Mouse (Mus musculus) liver, adult 2 months (tissue): ENCODE measurements around the gene Tmem132b. TPM values are rescaled to one million over a fixed set of nuclear protein-coding genes. Genes with fewer than 3 reads are reported as not detected.

ENCODE experiments used
- DNase-seq: peaks from one replicate; pipeline ENCODE4 v3.0.0-alpha.2; 2011; ENCODE audit warnings: low read depth, low spot score; ENCODE audit errors: extremely low read depth
- H3K27ac ChIP-seq: fragments of 200-500 bp; replicated peaks from 2 replicates; pipeline ENCODE4 v1.5.1; 2012; ENCODE audit warnings: low read depth, mild to moderate bottlenecking, control low read depth, inconsistent platforms, low read length; ENCODE audit not compliant: insufficient read depth
- H3K27me3 ChIP-seq: fragments of 200-500 bp; 2 replicates; pipeline ENCODE4 v1.6.1; 2012; ENCODE audit warnings: mild to moderate bottlenecking, moderate library complexity, low read length, inconsistent platforms; ENCODE audit not compliant: control insufficient read depth, insufficient read depth
- H3K36me3 ChIP-seq: fragments of 200-500 bp; 2 replicates; pipeline ENCODE4 v1.6.1; 2012; ENCODE audit warnings: low read length, inconsistent platforms; ENCODE audit not compliant: control insufficient read depth, insufficient read depth
- H3K4me1 ChIP-seq: fragments of 200-500 bp; 2 replicates; pipeline ENCODE4 v1.6.1; 2011; ENCODE audit warnings: low read length; ENCODE audit not compliant: control insufficient read depth, insufficient read depth
- H3K4me3 ChIP-seq: fragments of 200-500 bp; 2 replicates; pipeline ENCODE4 v1.5.1; 2011; ENCODE audit warnings: low read depth, mild to moderate bottlenecking, control low read depth, low read length, moderate library complexity; ENCODE audit not compliant: insufficient read depth
- H3K79me2 ChIP-seq: fragments of 200-500 bp; 2 replicates; pipeline ENCODE4 v1.6.1; 2012; ENCODE audit warnings: inconsistent platforms, mild to moderate bottlenecking, low read length, moderate library complexity; ENCODE audit not compliant: control insufficient read depth, insufficient read depth
- H3K9ac ChIP-seq: fragments of 200-500 bp; 2 replicates; pipeline ENCODE4 v1.6.1; 2012; ENCODE audit warnings: low read depth, mild to moderate bottlenecking, control low read depth, inconsistent platforms, low read length
- CTCF ChIP-seq: fragments of 200-500 bp; IDR thresholded peaks from 2 replicates; pipeline ENCODE4 v1.5.1; 2011; ENCODE audit warnings: low read depth, low read length, control low read depth
- POLR2A ChIP-seq: fragments of 200-500 bp; IDR thresholded peaks from 2 replicates; pipeline ENCODE4 v1.6.1; 2011; ENCODE audit warnings: low read length, control low read depth; ENCODE audit not compliant: insufficient read depth; ENCODE audit errors: extremely low read depth
- WGBS: fragments of 180-500 bp; shearing (Covaris S2); methylation state at CpG from one replicate; pipeline ENCODE4 v1.1.7; 2018; 5-methylcytosine and 5-hydroxymethylcytosine counted together
- polyA plus RNA-seq: library from polyadenylated mRNA; depleted of rRNA; stranded (reverse); fragments of >200 nt; gene quantifications from 2 replicates; pipeline ENCODE4 v1.2.3, GENCODE M21; 2012
- total RNA-seq: library from RNA; depleted of rRNA; stranded (reverse); fragments of >200 nt; gene quantifications from 2 replicates; pipeline ENCODE4 v1.2.3, GENCODE M21; 2014

Gene Tmem132b
- total and polyA plus RNA-seq, 2 experiments, result not detected

DNA sequence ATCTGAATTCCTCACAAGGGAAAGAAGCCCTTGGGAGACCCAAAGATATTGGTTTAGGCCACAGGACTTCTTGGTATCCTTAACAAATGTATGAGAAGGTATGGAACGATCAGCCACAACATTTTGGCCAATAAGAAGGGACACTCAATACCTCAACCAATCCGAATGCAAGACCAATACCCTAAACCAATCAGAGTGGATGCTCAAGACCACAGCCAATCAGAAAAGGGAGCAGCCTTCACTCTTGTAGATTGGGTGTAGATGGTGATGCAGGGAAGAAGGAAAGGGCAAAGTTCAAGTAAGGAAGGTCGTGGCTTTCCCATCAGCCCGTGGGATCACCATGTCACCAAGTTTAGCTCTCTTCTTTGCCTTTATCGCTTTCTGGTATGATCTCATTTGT is 40.4 kb downstream of the Tmem132b start:
- H3K4me3 ChIP-seq, result no peak overlapping the region

DNA sequence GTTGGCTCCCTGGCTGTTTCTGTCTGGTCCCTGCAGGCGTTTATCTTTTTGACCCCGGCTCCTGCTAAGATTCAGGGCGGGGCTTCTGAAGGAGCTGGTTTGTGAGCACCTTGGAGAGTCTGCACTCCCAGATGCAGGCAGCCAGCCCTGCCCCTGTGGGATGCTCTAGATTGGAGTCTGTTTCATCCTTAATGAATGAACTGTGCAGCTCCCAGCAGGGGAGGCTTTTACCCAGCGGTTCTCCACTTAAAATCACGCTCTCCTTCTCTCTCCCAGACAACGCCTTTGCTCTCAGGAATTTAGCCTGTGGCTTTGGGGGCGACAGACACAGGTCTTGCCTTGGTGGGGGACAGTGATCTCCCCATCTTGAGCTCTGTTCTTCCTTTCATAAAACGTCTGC is 43.3 kb downstream of the Tmem132b start:
- no peak for DNase-seq
- H3K4me1 ChIP-seq, result no peaks in the 10 kb centered on the region
- TF ChIP-seq POLR2A, result no peak
- TF ChIP-seq CTCF, result no peak
- H3K27me3 ChIP-seq, result no peaks in the 10 kb centered on the region
- H3K9ac ChIP-seq, result no peak overlapping the region
- WGBS, result 29% methylated on average over 8 of the region's 8 CpGs
- H3K79me2 ChIP-seq, result no peaks in the 10 kb centered on the region
- H3K27ac ChIP-seq, result no peak overlapping the region
- no peak overlapping the region for H3K4me3 ChIP-seq
- no peaks in the 10 kb centered on the region for H3K36me3 ChIP-seq

More for the DNA sequence above, 40.4 kb downstream of the Tmem132b start:
- TF ChIP-seq CTCF (no peak), POLR2A (no peak)
- H3K9ac ChIP-seq, result no peak overlapping the region
- 89% methylated on average over 5 of the region's 5 CpGs for WGBS
- DNase-seq, result no peak
- no peaks in the 10 kb centered on the region for H3K79me2 ChIP-seq
- H3K27ac ChIP-seq, result no peak overlapping the region
- no peaks in the 10 kb centered on the region for H3K27me3 ChIP-seq
- no peaks in the 10 kb centered on the region for H3K4me1 ChIP-seq
- H3K36me3 ChIP-seq, result no peaks in the 10 kb centered on the region

DNA sequence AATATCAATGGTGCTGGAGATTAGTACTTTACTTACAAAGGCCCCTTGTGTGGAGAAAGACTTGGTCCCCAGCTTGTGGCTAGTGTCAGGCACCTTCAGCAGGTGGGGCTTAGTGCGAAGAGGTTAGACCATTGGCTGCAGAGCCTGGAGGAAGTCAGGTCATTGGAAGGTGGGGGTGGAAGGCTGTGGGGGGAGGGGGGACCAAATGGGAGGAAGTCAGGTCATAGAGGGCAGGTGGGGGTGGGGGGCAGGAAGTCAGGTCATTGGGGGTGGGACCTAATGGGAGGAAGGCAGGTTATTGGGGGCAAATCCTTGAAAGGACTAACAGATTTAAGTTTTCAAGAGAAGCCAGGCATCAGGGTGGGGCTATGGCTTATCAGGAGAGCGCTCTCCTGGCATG is 44.3 kb downstream of the Tmem132b start:
- Histone ChIP-seq H3K4me3 (no peak overlapping the region), H3K27ac (no peak overlapping the region), H3K27me3 (no peaks in the 10 kb centered on the region), H3K9ac (no peak overlapping the region), H3K36me3 (no peaks in the 10 kb centered on the region), H3K79me2 (no peaks in the 10 kb centered on the region), H3K4me1 (no peaks in the 10 kb centered on the region)
- no peak for TF ChIP-seq CTCF
- no peak for TF ChIP-seq POLR2A
- WGBS, result 79% methylated on average over 2 of the region's 2 CpGs
- no peak for DNase-seq

DNA sequence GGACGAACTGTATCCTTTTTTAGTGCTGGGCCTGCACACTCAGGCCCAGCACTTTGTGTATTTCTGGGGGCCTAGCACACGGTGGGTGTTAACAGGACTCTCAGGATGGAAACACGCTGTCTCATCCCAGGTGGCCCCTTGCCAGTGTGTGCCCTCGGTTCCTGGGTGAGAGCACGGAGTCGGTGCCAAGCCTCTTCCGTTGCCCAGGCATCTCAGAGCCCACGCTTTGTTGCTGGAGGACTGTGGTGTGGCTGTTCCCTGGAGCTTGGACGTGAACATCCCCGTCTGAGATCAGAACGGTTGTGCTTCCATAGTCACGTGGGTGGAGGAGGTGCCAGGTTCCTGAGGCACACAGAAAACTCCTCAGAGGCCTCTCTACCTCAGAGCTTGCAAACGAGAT is 47.1 kb downstream of the Tmem132b start:
- Histone ChIP-seq H3K79me2 (no peaks in the 10 kb centered on the region), H3K27me3 (no peaks in the 10 kb centered on the region), H3K4me3 (no peak overlapping the region), H3K4me1 (no peaks in the 10 kb centered on the region), H3K36me3 (no peaks in the 10 kb centered on the region), H3K9ac (no peak overlapping the region), H3K27ac (no peak overlapping the region)
- DNase-seq, result no peak
- 78% methylated on average over 13 of the region's 13 CpGs for WGBS
- no peak for TF ChIP-seq CTCF
- TF ChIP-seq POLR2A, result no peak

DNA sequence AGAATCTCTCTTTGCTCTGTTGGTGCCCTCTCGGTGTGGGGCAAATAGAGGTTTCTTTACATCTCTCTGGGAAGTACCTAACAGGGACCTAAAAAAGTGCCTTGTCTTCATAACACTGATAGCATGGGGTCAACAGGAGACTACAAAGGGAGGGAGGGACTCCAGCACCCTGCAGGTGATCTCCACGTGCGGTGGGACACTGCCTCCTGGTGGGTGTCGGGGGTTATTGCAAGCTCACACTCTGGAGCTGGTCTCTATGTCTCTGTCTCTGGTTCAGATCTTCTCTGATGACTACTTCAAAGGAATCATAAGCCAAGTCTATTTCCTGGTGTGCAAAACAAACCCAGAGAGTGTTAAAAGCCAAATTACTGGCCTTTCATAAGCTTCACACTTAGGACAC is 47.6 kb downstream of the Tmem132b start:
- H3K36me3 ChIP-seq, result no peaks in the 10 kb centered on the region
- H3K27ac ChIP-seq, result no peak overlapping the region
- H3K9ac ChIP-seq, result no peak overlapping the region
- no peaks in the 10 kb centered on the region for H3K79me2 ChIP-seq
- 45% methylated on average over 4 of the region's 4 CpGs for WGBS
- TF ChIP-seq POLR2A (no peak), CTCF (peak; percentile 62)
- H3K4me3 ChIP-seq, result no peak overlapping the region
- no peaks in the 10 kb centered on the region for H3K27me3 ChIP-seq
- DNase-seq, result peak; percentile 0
- H3K4me1 ChIP-seq, result no peaks in the 10 kb centered on the region

DNA sequence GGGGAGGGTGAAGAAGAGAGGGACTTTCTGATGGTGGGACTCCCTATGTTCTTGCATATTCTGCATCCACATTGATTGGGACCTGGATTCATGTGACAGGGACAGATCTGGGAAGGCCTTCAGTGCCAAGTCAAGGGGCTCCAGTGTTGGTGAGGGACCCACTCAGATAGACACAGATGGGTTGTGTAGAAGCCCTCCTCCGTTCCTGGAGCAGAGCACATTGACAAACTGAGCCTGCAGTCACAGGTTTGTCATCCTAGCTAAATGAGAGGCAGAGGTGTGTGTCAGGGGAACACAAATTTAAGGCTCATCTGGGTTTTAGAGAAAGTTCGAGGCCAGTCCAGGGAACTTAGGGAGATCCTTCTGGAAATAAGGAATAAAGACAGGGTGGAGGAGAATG is 51.7 kb downstream of the Tmem132b start:
- Histone ChIP-seq H3K4me1 (no peaks in the 10 kb centered on the region), H3K9ac (no peak overlapping the region), H3K27ac (no peak overlapping the region), H3K36me3 (no peaks in the 10 kb centered on the region), H3K4me3 (no peak overlapping the region), H3K79me2 (no peaks in the 10 kb centered on the region), H3K27me3 (no peaks in the 10 kb centered on the region)
- 67% methylated on average over 2 of the region's 2 CpGs for WGBS
- TF ChIP-seq CTCF (no peak), POLR2A (no peak)
- no peak for DNase-seq
